Mouse (Mus musculus): ENCODE data around the gene Faxc.

The Faxc gene

DNA sequence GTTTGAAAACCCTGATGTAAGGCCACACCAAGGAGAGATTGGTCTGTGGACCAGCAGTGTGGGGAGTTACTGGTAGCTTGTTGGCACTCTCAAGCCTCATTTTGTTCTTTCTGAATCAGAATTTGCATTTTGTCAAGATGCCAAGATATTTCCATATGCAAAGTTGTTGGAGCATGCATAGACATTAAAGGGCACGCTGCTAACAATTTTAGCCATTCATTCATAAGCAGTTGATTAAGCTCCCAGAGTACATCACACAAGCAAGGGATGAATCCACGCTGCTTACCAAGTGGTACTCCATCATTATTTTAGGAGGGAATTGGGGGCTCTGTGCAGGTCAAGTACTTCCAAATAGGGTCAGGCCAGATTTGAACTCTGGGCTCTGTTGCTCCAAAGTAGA lies 98.8 kb downstream of the Faxc start:
- DNase-seq (ENCODE audit: low spot score) = no peak

Measured in retina, embryonic 14.5 days (tissue).